Mouse (Mus musculus): ENCODE data around the gene Rap1gap2. TPM values are rescaled to one million over a fixed set of nuclear protein-coding genes. Genes with fewer than 3 reads are reported as not detected.

Gene Rap1gap2
- 0.62 TPM for polyA plus RNA-seq (2014; fragmentation: Illumina TruSeq; extraction: RNeasy Lipid Tissue Mini Kit (QIAGEN cat#74804); ENCODE audit: low read depth, low replicate concordance)

GRCm38 (mm10) chr11:74610545-74611176, at the start of gene Rap1gap2:
Gene Rap1gap2, minus strand, starts transcription at chr11:74610915.

GRCm38 (mm10) chr11:74649095-74649646, 38.5 kb upstream of the Rap1gap2 start, which contains the start of gene Cluh:
Gene Cluh, plus strand, starts transcription at chr11:74649495.

GRCm38 (mm10) chr11:74619201-74619955, 8.7 kb upstream of the Rap1gap2 start, which contains the start of gene Ccdc92b:
Gene Ccdc92b, plus strand, starts transcription at chr11:74619605.

GRCm38 (mm10) chr11:74361769-74362168, 248.9 kb downstream of the Rap1gap2 start, which contains the start of gene Olfr412:
Gene Olfr412, plus strand, starts transcription at chr11:74362069.

GRCm38 (mm10) chr11:74352550-74352949, 258.2 kb downstream of the Rap1gap2 start, which contains the start of gene Olfr411:
Gene Olfr411, minus strand, starts transcription at chr11:74352650.

GRCm38 (mm10) chr11:74337931-74338330, 272.8 kb downstream of the Rap1gap2 start, which contains the start of gene Olfr410:
Gene Olfr410, minus strand, starts transcription at chr11:74338031.

Other genes with a start within 250 kb of the Rap1gap2 start
- gene Olfr412, start 248.8 kb downstream of the Rap1gap2 start, polyA plus RNA-seq (2014; fragmentation: Illumina TruSeq; extraction: RNeasy Lipid Tissue Mini Kit (QIAGEN cat#74804); ENCODE audit: low read depth, low replicate concordance): not detected
- gene Ccdc92b, start 8.7 kb upstream of the Rap1gap2 start, polyA plus RNA-seq (2014; fragmentation: Illumina TruSeq; extraction: RNeasy Lipid Tissue Mini Kit (QIAGEN cat#74804); ENCODE audit: low read depth, low replicate concordance): 0.45 TPM
- 6.2 TPM for gene Cluh, start 38.6 kb upstream of the Rap1gap2 start, polyA plus RNA-seq (2014; fragmentation: Illumina TruSeq; extraction: RNeasy Lipid Tissue Mini Kit (QIAGEN cat#74804); ENCODE audit: low read depth, low replicate concordance)
- gene Pafah1b1, start 113.8 kb upstream of the Rap1gap2 start, polyA plus RNA-seq (2014; fragmentation: Illumina TruSeq; extraction: RNeasy Lipid Tissue Mini Kit (QIAGEN cat#74804); ENCODE audit: low read depth, low replicate concordance): 1,245 TPM
- gene Mettl16, start 159.9 kb upstream of the Rap1gap2 start, polyA plus RNA-seq (2014; fragmentation: Illumina TruSeq; extraction: RNeasy Lipid Tissue Mini Kit (QIAGEN cat#74804); ENCODE audit: low read depth, low replicate concordance): 25.9 TPM
- 3.6 TPM for gene Mnt, start 220.0 kb upstream of the Rap1gap2 start, polyA plus RNA-seq (2014; fragmentation: Illumina TruSeq; extraction: RNeasy Lipid Tissue Mini Kit (QIAGEN cat#74804); ENCODE audit: low read depth, low replicate concordance)

Data from testis, adult 10 weeks (tissue).